Mouse (Mus musculus): ENCODE results near the gene S100b. TPM values are rescaled to one million over a fixed set of nuclear protein-coding genes. Genes with fewer than 3 reads are reported as not detected.

The S100b gene
- total and polyA plus RNA-seq, 2 experiments from 2014 or later, result 7.7 to 12.9 TPM

DNA sequence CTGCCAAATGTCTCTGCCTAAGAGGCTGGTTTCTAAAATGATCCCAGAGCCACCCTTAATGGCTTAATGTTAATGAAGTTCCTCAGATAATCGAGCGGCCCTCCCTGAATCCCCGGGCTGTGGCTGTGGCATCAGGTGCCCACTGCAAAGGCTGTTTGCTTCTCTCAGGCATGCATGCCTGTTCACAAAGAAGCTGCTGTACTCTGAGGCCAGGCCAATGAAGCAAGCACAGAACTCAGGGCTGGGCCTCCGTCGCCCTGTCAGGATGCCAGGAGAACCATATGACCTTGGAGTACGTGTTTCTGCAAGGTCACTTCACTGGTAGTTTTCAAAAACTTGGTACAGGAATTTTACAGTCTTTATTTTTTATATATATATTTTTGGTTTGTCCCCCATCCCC is 2.0 kb downstream of the S100b start:
- Histone ChIP-seq H3K4me3 (ENCODE audit: low read depth, low read length) (no peak overlapping the region), H3K9me3 (ENCODE audit: low read length) (no peaks in the 10 kb centered on the region), H3K36me3 (ENCODE audit: insufficient read depth, low read length) (no peaks in the 10 kb centered on the region), H3K4me2 (ENCODE audit: low read depth, low read length, poor library complexity, severe bottlenecking) (no peak overlapping the region), H3K9ac (replicated peaks; ENCODE audit: low read length, poor library complexity, severe bottlenecking) (no peak overlapping the region), H3K27me3 (ENCODE audit: insufficient read depth, low read length) (no peaks in the 10 kb centered on the region), H3K27ac (ENCODE audit: low read depth, low read length) (no peak overlapping the region), H3K4me1 (ENCODE audit: insufficient read depth, low read length) (no peaks in the 10 kb centered on the region)
- ATAC-seq (ENCODE audit: low FRiP score) (no peak), DNase-seq (ENCODE audit: low spot score) (peak; percentile 21)
- WGBS, result 65% methylated on average over 6 of the region's 6 CpGs
- TF ChIP-seq CTCF (IDR thresholded peaks at IDR 0.05), result no peak

DNA sequence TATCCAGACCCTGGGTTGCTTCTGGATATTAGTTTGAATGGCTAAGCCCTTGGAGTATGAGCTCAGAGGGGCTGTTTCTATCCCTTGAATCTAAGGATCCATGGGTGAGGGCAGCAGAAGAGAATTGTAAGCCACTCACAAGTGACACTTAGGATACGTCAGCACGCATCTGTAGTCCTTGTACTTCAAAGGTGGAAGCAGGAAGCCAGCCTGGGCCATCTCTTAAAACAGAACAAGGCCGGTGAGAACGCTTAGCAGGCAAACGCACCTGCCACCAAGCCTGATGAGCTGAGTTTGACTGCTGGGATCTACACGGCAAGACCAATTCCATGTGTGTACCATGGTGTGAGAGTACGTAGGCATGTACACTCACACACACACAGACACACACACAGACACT is 3.6 kb downstream of the S100b start:
- TF ChIP-seq CTCF (IDR thresholded peaks at IDR 0.05), result no peak
- no peak overlapping the region for H3K4me3 ChIP-seq (ENCODE audit: low read depth, low read length)
- H3K36me3 ChIP-seq (ENCODE audit: insufficient read depth, low read length), result peaks cover 2% of the 10 kb centered on the region; the same call in 1 of the 2 replicates
- WGBS, result 91% methylated on average over 7 of the region's 7 CpGs
- no peaks in the 10 kb centered on the region for H3K27me3 ChIP-seq (ENCODE audit: insufficient read depth, low read length)
- H3K9ac ChIP-seq (replicated peaks; ENCODE audit: low read length, poor library complexity, severe bottlenecking), result no peak overlapping the region
- no peak overlapping the region for H3K4me2 ChIP-seq (ENCODE audit: low read depth, low read length, poor library complexity, severe bottlenecking)
- H3K27ac ChIP-seq (ENCODE audit: low read depth, low read length), result no peak overlapping the region
- no peak for DNase-seq (ENCODE audit: low spot score)
- no peaks in the 10 kb centered on the region for H3K9me3 ChIP-seq (ENCODE audit: low read length)
- H3K4me1 ChIP-seq (ENCODE audit: insufficient read depth, low read length), result no peaks in the 10 kb centered on the region
- ATAC-seq (ENCODE audit: low FRiP score), result no peak

DNA sequence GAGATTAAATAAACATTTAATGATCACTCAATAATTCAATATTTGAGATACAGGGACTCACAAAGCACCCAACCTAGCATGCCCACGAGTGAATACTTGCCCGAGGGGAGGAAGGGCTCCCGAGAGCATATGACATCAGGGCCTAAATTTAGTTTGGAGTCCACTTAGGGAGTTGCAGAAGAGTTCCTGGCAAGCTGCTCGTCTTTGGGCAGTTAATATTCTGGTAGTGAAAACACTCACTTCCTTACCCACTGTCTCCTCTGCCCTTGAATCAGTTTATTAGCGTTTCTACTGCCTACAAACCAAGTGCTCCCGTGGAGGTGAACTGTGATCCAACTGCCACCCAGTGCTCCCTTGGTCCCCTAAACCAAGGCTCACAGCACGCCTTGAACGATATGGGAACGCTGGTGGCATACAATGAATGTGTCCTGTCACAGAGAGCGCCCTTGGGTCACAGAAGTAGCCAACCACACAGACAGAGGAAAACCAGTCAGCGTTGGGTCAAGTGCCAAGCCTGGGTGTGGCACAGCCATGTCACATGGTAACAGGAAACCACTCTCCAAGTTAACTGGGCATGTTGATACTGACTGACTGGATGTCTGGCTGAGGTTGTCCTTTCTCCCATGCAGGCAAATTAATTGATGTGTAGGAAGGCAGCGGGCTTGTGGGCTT is 4.2 kb downstream of the S100b start:
- Histone ChIP-seq H3K4me1 (ENCODE audit: insufficient read depth, low read length) (no peaks in the 10 kb centered on the region), H3K27ac (ENCODE audit: low read depth, low read length) (no peak overlapping the region), H3K4me2 (ENCODE audit: low read depth, low read length, poor library complexity, severe bottlenecking) (no peak overlapping the region), H3K9ac (replicated peaks; ENCODE audit: low read length, poor library complexity, severe bottlenecking) (no peak overlapping the region), H3K36me3 (ENCODE audit: insufficient read depth, low read length) (peaks cover 5% of the 10 kb centered on the region; the same call in 1 of the 2 replicates), H3K9me3 (ENCODE audit: low read length) (no peaks in the 10 kb centered on the region), H3K4me3 (ENCODE audit: low read depth, low read length) (no peak overlapping the region), H3K27me3 (ENCODE audit: insufficient read depth, low read length) (no peaks in the 10 kb centered on the region)
- no peak for ATAC-seq (ENCODE audit: low FRiP score)
- DNase-seq (ENCODE audit: low spot score), result peak; percentile 24
- WGBS, result 81% methylated on average over 12 of the region's 12 CpGs
- TF ChIP-seq CTCF (IDR thresholded peaks at IDR 0.05), result no peak

DNA sequence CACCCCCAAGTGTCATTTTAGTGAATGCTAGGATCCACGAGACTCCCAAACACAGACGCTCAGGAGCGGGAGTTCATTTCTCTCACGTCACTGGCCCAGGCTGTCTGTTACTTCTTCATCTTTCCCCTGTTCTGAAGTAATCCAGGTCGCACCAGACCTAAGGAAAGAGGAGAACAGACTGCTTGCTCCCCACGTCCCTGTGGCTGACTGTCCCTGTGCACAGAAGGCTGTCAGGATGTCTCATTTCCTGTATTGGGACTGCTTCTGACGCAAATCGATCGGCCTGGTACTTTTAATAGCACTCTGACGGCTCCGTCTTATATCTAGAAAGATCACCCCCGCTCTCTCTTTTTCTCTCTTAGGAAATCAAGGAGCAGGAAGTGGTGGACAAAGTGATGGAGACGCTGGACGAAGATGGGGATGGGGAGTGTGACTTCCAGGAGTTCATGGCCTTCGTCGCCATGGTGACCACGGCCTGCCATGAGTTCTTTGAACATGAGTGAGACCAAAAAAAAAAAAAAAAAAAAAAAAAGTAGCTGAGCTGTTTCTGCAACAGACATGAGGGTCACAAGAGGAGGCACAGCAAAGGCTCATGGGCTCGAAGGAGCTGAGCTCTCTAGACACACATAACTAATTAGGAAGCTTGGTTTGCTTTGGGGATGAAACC is 6.0 kb downstream of the S100b start:
- Histone ChIP-seq H3K4me1 (ENCODE audit: insufficient read depth, low read length) (no peaks in the 10 kb centered on the region), H3K36me3 (ENCODE audit: insufficient read depth, low read length) (peaks cover 16% of the 10 kb centered on the region), H3K27me3 (ENCODE audit: insufficient read depth, low read length) (no peaks in the 10 kb centered on the region), H3K4me2 (ENCODE audit: low read depth, low read length, poor library complexity, severe bottlenecking) (no peak overlapping the region), H3K9me3 (ENCODE audit: low read length) (no peaks in the 10 kb centered on the region), H3K27ac (ENCODE audit: low read depth, low read length) (no peak overlapping the region), H3K9ac (replicated peaks; ENCODE audit: low read length, poor library complexity, severe bottlenecking) (no peak overlapping the region), H3K4me3 (ENCODE audit: low read depth, low read length) (no peak overlapping the region)
- 70% methylated on average over 18 of the region's 18 CpGs for WGBS
- no peak for ATAC-seq (ENCODE audit: low FRiP score)
- no peak for DNase-seq (ENCODE audit: low spot score)
- no peak for TF ChIP-seq CTCF (IDR thresholded peaks at IDR 0.05)

GRCm38 (mm10) chr10:76260358-76261059 is 6.9 kb downstream of the S100b start:
- peak; percentile 74 for TF ChIP-seq CTCF (IDR thresholded peaks at IDR 0.05)
- DNase-seq (ENCODE audit: low spot score), result peak; percentile 63
- WGBS, result 49% methylated on average over 11 of the region's 11 CpGs
- Histone ChIP-seq H3K27ac (ENCODE audit: low read depth, low read length) (no peak overlapping the region), H3K4me2 (ENCODE audit: low read depth, low read length, poor library complexity, severe bottlenecking) (no peak overlapping the region), H3K27me3 (ENCODE audit: insufficient read depth, low read length) (no peaks in the 10 kb centered on the region), H3K9me3 (ENCODE audit: low read length) (no peaks in the 10 kb centered on the region), H3K9ac (replicated peaks; ENCODE audit: low read length, poor library complexity, severe bottlenecking) (no peak overlapping the region), H3K4me1 (ENCODE audit: insufficient read depth, low read length) (no peaks in the 10 kb centered on the region), H3K36me3 (ENCODE audit: insufficient read depth, low read length) (peaks cover 23% of the 10 kb centered on the region), H3K4me3 (ENCODE audit: low read depth, low read length) (no peak overlapping the region)
- no peak for ATAC-seq (ENCODE audit: low FRiP score)

DNA sequence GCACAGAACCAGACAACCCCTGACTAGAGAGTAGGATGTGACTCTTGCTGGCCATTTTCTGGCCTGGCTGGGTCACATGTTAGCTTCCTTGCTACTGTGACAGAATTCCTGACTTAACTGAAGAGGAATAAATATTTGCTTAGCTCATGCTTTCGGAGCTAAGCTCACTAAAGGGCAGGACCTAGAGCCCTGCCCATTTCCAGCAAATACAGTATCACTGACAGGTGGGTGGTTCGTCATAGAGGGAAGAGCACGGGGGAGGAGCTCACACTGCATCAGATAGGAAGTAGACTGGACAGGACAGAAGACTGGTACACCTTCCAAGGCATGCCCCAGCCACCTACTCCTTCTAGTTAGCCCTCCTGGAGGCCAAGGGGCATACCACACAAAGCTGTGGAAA is 7.8 kb downstream of the S100b start:
- H3K4me3 ChIP-seq (ENCODE audit: low read depth, low read length), result no peak overlapping the region
- H3K4me1 ChIP-seq (ENCODE audit: insufficient read depth, low read length), result no peaks in the 10 kb centered on the region
- 84% methylated on average over 3 of the region's 3 CpGs for WGBS
- TF ChIP-seq CTCF (IDR thresholded peaks at IDR 0.05), result no peak
- H3K9ac ChIP-seq (replicated peaks; ENCODE audit: low read length, poor library complexity, severe bottlenecking), result no peak overlapping the region
- no peak overlapping the region for H3K27ac ChIP-seq (ENCODE audit: low read depth, low read length)
- no peaks in the 10 kb centered on the region for H3K9me3 ChIP-seq (ENCODE audit: low read length)
- H3K4me2 ChIP-seq (ENCODE audit: low read depth, low read length, poor library complexity, severe bottlenecking), result no peak overlapping the region
- peaks cover 32% of the 10 kb centered on the region for H3K36me3 ChIP-seq (ENCODE audit: insufficient read depth, low read length)
- no peaks in the 10 kb centered on the region for H3K27me3 ChIP-seq (ENCODE audit: insufficient read depth, low read length)
- DNase-seq (ENCODE audit: low spot score) (no peak), ATAC-seq (ENCODE audit: low FRiP score) (no peak)
